Mouse (Mus musculus) megakaryocyte progenitor cell, adult 5-6 weeks (primary cell): ENCODE measurements at regions not wholly inside any gene's neighbourhood (a gene's known extent, or its start where the extent isn't known, plus 50 kb on each side); places are given as distances from the start of the nearest gene placed in this dataset.

Experiments
- ATAC-seq: replicated peaks from 2 replicates; pipeline ENCODE4 v1.8.0; 2016; ENCODE audit warnings: mild to moderate bottlenecking, moderate TSS enrichment, inconsistent platforms; ENCODE audit not compliant: poor library complexity

GRCm38 (mm10) chr2:170294657-170295056 is 133.0 kb downstream of the Bcas1 start:
- ATAC-seq, result no peak

- peak; percentile 15; the same call in 1 of the 2 replicates for ATAC-seq
These were observed 135.6 kb downstream of the Bcas1 start for GRCm38 (mm10) chr2:170291841-170292655.

GRCm38 (mm10) chr2:170289378-170289960 is 138.2 kb downstream of the Bcas1 start:
- ATAC-seq, result no peak

DNA sequence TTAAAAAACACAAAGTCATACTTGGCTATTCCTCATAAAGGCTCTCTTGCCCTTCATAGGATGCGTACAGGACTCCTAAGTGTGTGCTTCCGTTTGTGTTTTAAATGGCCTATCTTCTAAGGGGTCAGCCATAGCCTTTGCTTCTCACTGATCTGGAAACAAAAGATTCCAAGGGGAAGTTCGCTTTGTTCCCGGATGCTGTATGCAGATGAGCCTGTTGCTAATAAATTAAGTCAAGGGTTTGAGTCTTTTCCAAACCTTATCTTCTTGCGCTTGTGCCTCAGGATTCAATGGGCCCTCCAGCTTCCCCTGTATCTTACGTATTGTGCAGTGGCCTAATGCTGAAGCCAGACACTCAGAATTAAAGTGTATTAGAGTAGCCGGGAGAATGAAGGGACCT is 138.9 kb downstream of the Bcas1 start:
- no peak for ATAC-seq

GRCm38 (mm10) chr2:170288196-170288595 is 139.4 kb downstream of the Bcas1 start:
- ATAC-seq, result no peak

- peak; percentile 23 for ATAC-seq
These were observed 139.5 kb upstream of the Zfp217 start for GRCm38 (mm10) chr2:170287301-170287885.

DNA sequence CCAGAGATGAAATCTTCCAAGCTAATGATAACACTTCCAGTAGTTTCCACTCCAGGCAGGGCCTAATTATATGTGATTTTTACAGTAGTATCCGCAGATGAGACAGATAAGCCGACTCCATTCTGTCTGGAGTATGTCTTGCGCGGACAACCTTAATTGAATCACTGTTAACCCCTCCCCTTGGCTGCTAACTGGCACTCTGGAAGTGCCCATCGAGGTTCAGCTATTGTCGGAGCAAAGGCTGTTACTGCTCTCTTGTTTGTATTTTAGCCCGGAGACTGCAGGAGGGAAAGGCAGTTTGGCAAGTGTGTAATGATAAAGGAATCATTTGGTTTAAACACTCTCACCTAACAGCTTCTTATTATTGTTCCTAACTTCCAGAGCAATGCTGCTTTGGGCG is 138.9 kb upstream of the Zfp217 start:
- no peak for ATAC-seq

- ATAC-seq, result no peak
These were observed 134.6 kb upstream of the Zfp217 start for GRCm38 (mm10) chr2:170282463-170282862.

DNA sequence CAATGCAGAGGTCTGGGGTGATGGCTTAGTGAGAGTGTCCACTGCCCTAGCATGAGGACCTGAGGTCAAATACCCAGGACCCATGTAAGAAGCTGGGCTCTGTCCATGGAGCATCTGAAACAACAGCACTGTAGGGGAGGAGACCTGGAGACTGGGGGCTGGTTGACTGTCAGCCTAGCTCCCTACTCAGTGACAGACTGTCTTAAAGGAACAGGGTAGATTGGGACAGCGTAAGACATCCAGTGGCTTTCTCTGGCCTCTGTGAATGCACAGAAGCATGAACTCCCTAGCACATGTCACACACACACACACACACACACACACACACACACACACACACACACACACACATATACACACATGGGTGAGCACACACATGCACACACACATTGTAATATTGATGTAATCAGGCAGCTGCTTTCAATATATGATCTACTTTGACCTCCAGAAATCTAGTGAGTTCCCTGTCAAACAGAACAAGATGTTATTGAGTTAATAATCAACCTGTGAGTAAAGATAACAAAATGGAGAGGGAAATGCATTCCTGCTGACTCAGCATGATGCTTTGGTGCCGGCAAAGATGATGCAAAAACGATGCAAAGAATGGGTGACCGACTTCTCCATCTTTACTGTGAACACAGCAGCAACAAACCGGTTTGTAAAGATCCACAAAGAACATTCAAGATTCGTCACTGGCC is 133.6 kb upstream of the Zfp217 start:
- no peak for ATAC-seq

GRCm38 (mm10) chr2:170280733-170281132 is 132.8 kb upstream of the Zfp217 start:
- peak; percentile 66 for ATAC-seq

DNA sequence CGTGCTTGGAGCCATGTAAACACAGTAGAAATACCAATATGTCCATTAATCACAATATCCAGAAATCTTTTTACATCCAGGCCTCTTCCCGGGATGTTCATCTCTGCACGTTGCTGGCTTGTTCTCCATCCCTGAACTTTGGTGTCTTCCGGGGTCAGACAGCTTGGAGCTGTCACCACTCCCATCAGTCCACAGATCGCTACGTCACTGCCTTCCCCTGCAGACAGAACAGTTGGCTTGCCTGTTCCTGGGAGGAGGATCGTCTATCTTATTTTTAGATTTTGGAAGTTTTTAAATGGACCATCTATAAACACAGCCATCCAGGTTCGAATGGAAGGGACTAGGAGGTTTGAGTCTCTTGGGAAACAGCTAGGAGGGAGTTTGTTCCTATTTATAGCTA is 130.0 kb upstream of the Zfp217 start:
- no peak for ATAC-seq

GRCm38 (mm10) chr2:170277182-170277767 is 129.4 kb upstream of the Zfp217 start:
- peak; percentile 33 for ATAC-seq

DNA sequence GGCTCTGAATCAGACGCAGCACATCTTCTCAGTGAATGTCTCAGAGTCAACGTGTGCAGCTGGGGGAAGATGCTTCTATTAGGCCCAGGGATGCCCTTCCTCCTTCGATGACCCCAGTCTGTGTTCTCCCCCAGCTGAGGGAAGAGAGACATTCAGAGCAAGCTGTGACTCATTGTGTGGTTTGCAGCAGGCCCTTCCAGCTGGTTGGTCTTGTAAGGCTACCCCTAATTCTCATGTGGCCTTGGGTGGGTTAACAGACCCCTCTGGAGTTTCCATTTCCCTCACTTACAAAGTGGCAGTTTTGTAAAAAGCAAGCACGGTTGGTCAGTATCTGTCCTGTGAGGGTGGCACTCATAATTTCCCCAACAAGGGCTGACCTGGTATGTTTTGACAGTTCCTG is 127.8 kb upstream of the Zfp217 start:
- ATAC-seq, result peak; percentile 20; the same call in 1 of the 2 replicates

DNA sequence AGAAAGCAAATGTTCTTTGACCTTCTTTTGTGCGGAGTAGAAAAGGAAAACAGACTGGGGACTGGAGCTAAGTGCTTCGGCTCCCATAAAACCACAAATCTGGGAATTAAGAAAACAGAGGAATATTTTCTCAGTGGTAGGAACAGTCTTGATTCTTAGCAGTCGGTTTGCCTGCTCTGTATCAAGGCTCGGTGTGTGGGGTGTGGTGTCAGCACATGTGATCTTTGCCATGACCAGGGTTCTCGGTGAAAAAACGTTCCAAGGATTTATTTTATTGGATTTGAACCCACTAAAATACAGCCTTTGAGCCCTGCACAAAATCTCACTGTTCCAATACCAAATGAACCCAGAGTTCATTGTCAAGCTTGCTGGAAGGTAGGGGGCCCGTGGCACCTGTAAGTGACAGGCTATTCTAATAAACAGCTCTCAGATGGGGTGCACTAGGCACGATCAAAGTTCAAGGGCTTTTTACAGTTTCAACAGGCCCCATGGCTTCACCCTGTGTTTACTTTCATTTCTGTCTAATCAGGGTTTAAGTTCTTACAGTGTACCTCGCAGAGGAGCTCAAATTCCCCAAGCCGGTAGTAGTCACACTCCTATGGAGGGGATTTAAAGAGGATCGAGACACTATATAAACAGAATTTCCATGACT is 122.1 kb upstream of the Zfp217 start:
- no peak for ATAC-seq

DNA sequence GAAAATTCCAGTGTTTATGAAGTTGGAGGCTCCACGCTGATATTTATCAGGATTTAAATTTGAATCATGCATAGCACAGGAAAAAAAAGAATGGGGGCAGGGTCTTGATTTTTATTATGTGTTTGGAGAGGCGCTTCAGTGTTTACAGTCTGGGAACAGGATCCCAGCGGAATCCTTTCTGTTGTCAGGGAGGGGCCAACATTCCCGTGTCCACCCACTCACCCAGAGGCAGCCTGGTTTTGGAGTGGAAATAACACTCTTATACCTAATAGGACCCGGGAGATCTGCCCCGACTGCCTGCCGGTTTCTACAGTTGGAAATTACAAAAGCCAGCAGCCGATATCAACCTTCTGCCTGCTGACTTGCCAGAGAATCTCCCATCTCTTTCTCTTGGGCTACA is 120.2 kb upstream of the Zfp217 start:
- no peak for ATAC-seq

DNA sequence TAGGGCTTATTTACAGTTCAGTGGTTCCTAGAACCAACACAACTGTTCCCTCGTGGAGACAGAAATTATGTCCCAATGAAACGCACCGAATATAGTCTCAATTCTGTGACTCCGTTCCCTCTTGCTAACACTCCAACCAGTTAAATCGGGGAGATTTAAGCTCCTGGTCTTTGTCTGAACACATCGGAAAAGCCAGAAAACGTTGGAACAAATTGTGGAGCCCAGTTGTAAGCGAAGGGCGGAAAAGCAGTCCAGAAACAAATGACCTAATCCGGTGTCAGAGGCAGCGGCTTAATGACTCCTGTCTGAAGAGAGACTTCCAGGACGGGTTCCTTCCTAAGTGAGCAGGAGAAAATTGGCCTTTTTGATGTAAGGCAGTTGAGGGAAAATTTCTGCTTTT is 119.2 kb upstream of the Zfp217 start:
- ATAC-seq, result no peak

GRCm38 (mm10) chr2:170266407-170267101 is 118.7 kb upstream of the Zfp217 start:
- peak; percentile 86 for ATAC-seq

DNA sequence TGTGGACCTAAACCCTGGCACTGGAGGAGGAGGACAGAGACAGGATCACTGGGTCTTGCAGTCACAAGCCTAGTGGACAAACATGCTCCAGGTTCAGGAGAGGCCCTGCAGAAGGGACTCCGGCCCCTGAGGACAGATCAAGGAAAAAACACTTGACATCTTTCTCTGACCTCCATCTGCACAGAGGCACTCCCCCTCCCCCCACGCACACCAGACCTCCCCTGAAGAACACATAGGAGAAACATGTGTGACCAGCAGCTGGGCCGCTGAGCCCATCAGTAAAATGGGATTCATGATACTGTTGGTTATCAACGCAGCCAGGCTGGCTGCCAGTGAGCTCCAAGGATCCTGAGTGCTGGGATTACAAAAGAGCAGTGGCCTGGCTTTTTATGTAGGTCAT is 115.7 kb upstream of the Zfp217 start:
- ATAC-seq, result no peak

DNA sequence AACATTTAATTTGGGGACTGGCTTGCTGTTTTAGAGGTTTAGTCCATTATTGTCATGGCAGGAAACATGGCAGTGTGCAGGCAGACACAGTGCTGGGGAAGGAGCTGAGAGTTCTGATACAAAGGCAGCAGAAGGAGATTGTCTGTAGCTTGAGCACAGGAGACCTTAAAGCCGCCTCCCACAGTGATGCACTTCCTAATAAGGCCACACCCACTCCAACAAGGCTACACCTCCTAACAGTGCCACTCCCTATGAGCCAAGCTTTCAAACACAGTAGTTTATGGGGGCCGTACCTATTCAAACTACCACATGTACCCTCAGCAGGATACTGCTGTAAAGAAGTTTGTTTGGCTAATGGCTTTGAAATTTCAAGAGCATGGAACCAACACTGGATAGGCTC is 113.3 kb upstream of the Zfp217 start:
- ATAC-seq, result no peak
